Comparison of ENCODE assay signal across 8 mouse cellular contexts in the genomic region with DNA sequence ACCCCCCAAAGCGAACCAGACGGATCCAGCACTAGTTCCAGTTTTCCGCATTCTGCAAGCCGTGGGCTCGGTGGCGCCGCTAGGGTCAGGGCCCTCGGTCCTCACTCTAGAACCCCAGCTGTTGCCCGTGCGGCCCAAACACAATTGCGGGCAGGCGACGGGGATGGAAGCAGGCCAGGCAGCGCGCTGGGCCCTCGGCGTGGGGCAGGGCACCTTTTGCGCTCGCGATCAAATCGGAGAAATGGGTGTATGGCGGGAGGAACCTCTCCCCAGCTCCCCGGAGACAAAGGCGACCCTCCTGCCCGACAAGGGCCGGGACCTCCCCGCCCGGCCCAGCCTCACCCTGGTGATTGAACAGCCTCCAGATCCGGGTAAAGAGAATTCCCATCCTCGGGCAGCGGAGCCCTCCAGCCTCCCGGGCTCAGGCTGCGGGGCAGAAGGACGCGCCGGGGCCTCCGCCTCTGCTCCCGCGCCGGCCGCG. TPM values are rescaled to one million over a fixed set of nuclear protein-coding genes. Genes with fewer than 3 reads are reported as not detected.
DNase-seq lines count a peak whose midpoint lies in the region; ATAC-seq and TF ChIP-seq lines count a peak whose summit lies in the region.

No protein-coding gene starts in this region.

- no peaks in the 10 kb centered on the region for H3K9me3 ChIP-seq in E14TG2a.4 (ENCODE audit: low read length)
- H3K9me3 ChIP-seq in embryonic facial prominence, embryonic 11.5 days (replicated peaks; ENCODE audit: control insufficient read depth, low read length): no peaks in the 10 kb centered on the region
- H3K9me3 ChIP-seq in midbrain, embryonic 16.5 days (replicated peaks; ENCODE audit: control insufficient read depth, low read length, poor library complexity, severe bottlenecking): no peaks in the 10 kb centered on the region

- no peak for TF ChIP-seq POLR2A in liver, adult 2 months (IDR thresholded peaks at IDR 0.05; ENCODE audit: extremely low read depth, insufficient read depth, low read length)

- no peaks in the 10 kb centered on the region for H3K36me3 ChIP-seq in E14TG2a.4 (ENCODE audit: insufficient read depth, low read length)
- no peaks in the 10 kb centered on the region for H3K36me3 ChIP-seq in embryonic facial prominence, embryonic 11.5 days (replicated peaks; ENCODE audit: control insufficient read depth, insufficient read depth, low read depth, low read length)
- no peaks in the 10 kb centered on the region for H3K36me3 ChIP-seq in liver, adult 2 months (ENCODE audit: control insufficient read depth, insufficient read depth, low read length)
- H3K36me3 ChIP-seq in midbrain, embryonic 16.5 days (ENCODE audit: control insufficient read depth, insufficient read depth, low read length): no peaks in the 10 kb centered on the region

- TF ChIP-seq CTCF in E14TG2a.4 (conservative IDR thresholded peaks at IDR 0.05; ENCODE audit: low read length): no peak
- no peak for TF ChIP-seq CTCF in liver, adult 2 months (IDR thresholded peaks at IDR 0.05; ENCODE audit: low read depth, low read length)

- under 1% methylated on average over 31 of the region's 42 CpGs for WGBS in embryonic facial prominence, embryonic 11.5 days
- WGBS in liver, adult 2 months: under 1% methylated on average over 42 of the region's 42 CpGs
- WGBS in midbrain, embryonic 16.5 days: under 1% methylated on average over 42 of the region's 42 CpGs

- DNase-seq in cerebellum, postnatal 4 days (ENCODE audit: low spot score in 2 of 2): peak; percentile 26 to 61
- DNase-seq in cerebellum, adult 9-10 months: no peak
- DNase-seq in embryonic facial prominence, embryonic 11.5 days (ENCODE audit: low spot score): peak; percentile 49
- DNase-seq in liver, adult 2 months (ENCODE audit: extremely low read depth, low read depth, low spot score): peak; percentile 48
- peak; percentile 72 for DNase-seq in testis, postnatal 14 days (ENCODE audit: low spot score)

- H3K4me2 ChIP-seq in embryonic facial prominence, embryonic 11.5 days (ENCODE audit: low read depth, low read length): no peak overlapping the region; the same call in none of the 2 replicates
- H3K4me2 ChIP-seq in midbrain, embryonic 16.5 days (ENCODE audit: low read length): peak overlapping the region; percentile 69

- peak overlapping the region; percentile 80 for H3K27ac ChIP-seq in embryonic facial prominence, embryonic 11.5 days (replicated peaks; ENCODE audit: low read depth, low read length)
- peak overlapping the region; percentile 96 for H3K27ac ChIP-seq in liver, adult 2 months (replicated peaks; ENCODE audit: insufficient read depth, low read depth, low read length)
- H3K27ac ChIP-seq in midbrain, embryonic 16.5 days (ENCODE audit: low read length): peak overlapping the region; percentile 90

- peak overlapping the region; percentile 98 for H3K9ac ChIP-seq in embryonic facial prominence, embryonic 11.5 days (replicated peaks; ENCODE audit: low read length)
- peak overlapping the region; percentile 95 for H3K9ac ChIP-seq in liver, adult 2 months (ENCODE audit: low read depth, low read length)
- H3K9ac ChIP-seq in midbrain, embryonic 16.5 days (ENCODE audit: low read depth, low read length): peak overlapping the region; percentile 97

- H3K27me3 ChIP-seq in E14TG2a.4 (ENCODE audit: insufficient read depth, low read length): 0 out of 2 replicates have a peak, but pooled peaks cover 2% of the 10 kb centered on the region
- no peaks in the 10 kb centered on the region for H3K27me3 ChIP-seq in embryonic facial prominence, embryonic 11.5 days (ENCODE audit: control insufficient read depth, insufficient read depth, low read length)
- H3K27me3 ChIP-seq in liver, adult 2 months (ENCODE audit: control insufficient read depth, insufficient read depth, low read length): no peaks in the 10 kb centered on the region
- no peaks in the 10 kb centered on the region for H3K27me3 ChIP-seq in midbrain, embryonic 16.5 days (ENCODE audit: control insufficient read depth, insufficient read depth, low read depth, low read length)

- peaks cover 24% of the 10 kb centered on the region; the same call in 1 of the 2 replicates for H3K79me2 ChIP-seq in liver, adult 2 months (ENCODE audit: control insufficient read depth, insufficient read depth, low read length)

- ATAC-seq in embryonic facial prominence, embryonic 11.5 days (replicated peaks; ENCODE audit: insufficient number of reproducible peaks, low FRiP score, low TSS enrichment, low read depth): peak; percentile 86
- peak; percentile 1 to 31; a peak in 2 of 4 replicates for ATAC-seq in hematopoietic stem cell, adult 5-6 weeks (replicated peaks in 1 of 2; ENCODE audit: insufficient read depth in 1 of 2, low FRiP score in 2 of 2, low TSS enrichment in 1 of 2, low read depth in 1 of 2, poor library complexity in 2 of 2, severe bottlenecking in 2 of 2)
- ATAC-seq in midbrain, embryonic 16.5 days: peak; percentile 86

- H3K4me1 ChIP-seq in E14TG2a.4 (replicated peaks; ENCODE audit: low read depth, low read length): peaks cover 51% of the 10 kb centered on the region
- no peaks in the 10 kb centered on the region for H3K4me1 ChIP-seq in embryonic facial prominence, embryonic 11.5 days (ENCODE audit: control insufficient read depth, insufficient read depth, low read length)
- H3K4me1 ChIP-seq in liver, adult 2 months (ENCODE audit: control insufficient read depth, insufficient read depth, low read length): peaks cover 25% of the 10 kb centered on the region
- H3K4me1 ChIP-seq in midbrain, embryonic 16.5 days (ENCODE audit: control insufficient read depth, insufficient read depth, low read length): peaks cover 27% of the 10 kb centered on the region

- H3K4me3 ChIP-seq in E14TG2a.4 (replicated peaks; ENCODE audit: low read length): peak overlapping the region; percentile 94
- peak overlapping the region; percentile 93 for H3K4me3 ChIP-seq in embryonic facial prominence, embryonic 11.5 days (ENCODE audit: low read depth, low read length)
- H3K4me3 ChIP-seq in liver, adult 2 months (ENCODE audit: insufficient read depth, low read depth, low read length): peak overlapping the region; percentile 91
- H3K4me3 ChIP-seq in midbrain, embryonic 16.5 days (ENCODE audit: low read depth, low read length): peak overlapping the region; percentile 99

RNA-seq across cellular contexts. Expression of a gene that starts 0.4 kb away (rescaled TPM):
- polyA plus RNA-seq in embryonic facial prominence, embryonic 11.5 days (2014; fragmentation: Nextera tagmentation; extraction: Ambion mirVana): 79.1 and 91.3 TPM in 2 replicates
- total RNA-seq in hematopoietic stem cell, adult 5-6 weeks (2017): 47.8 and 49.3 TPM in 2 replicates
- total RNA-seq in liver, adult 2 months (2014; rRNA removed): 76.1 and 85.9 TPM in 2 replicates
- polyA plus RNA-seq in liver, adult 2 months (2012; rRNA removed): 18.3 and 22.3 TPM in 2 replicates
- polyA plus RNA-seq in midbrain, embryonic 16.5 days (2015; fragmentation: Nextera tagmentation; extraction: Ambion mirVana): 38.5 and 38.7 TPM in 2 replicates

RNA-seq across cellular contexts. Expression of a gene that starts 46.0 kb away (rescaled TPM):
- polyA plus RNA-seq in embryonic facial prominence, embryonic 11.5 days (2014; fragmentation: Nextera tagmentation; extraction: Ambion mirVana): 6.5 and 7.2 TPM in 2 replicates
- 0.30 and 3.3 TPM in 2 replicates for total RNA-seq in hematopoietic stem cell, adult 5-6 weeks (2017)
- 18.7 and 22.7 TPM in 2 replicates for total RNA-seq in liver, adult 2 months (2014; rRNA removed)
- polyA plus RNA-seq in liver, adult 2 months (2012; rRNA removed): 2.8 and 5.6 TPM in 2 replicates
- 0.41 and 0.57 TPM in 2 replicates for polyA plus RNA-seq in midbrain, embryonic 16.5 days (2015; fragmentation: Nextera tagmentation; extraction: Ambion mirVana)

Comparison
In these comparisons a context has a peak if more than half of its experiments do, and no peak if none do; other contexts are left out.
1. ATAC-seq: peak in every context shown above with its lines; median percentile 86 in embryonic facial prominence, embryonic 11.5 days; 86 in midbrain, embryonic 16.5 days; 16 in hematopoietic stem cell, adult 5-6 weeks.